Comparison of ENCODE assay signal across 32 mouse cellular contexts in genomic region chr13:59700137-59700536, GRCm38 (mm10). TPM values are rescaled to one million over a fixed set of nuclear protein-coding genes. Genes with fewer than 3 reads are reported as not detected.
DNase-seq lines count a peak whose midpoint lies in the region; ATAC-seq and TF ChIP-seq lines count a peak whose summit lies in the region.
"Not testable (repeated sequence)": the region's sequence is repeated elsewhere in the genome, so short reads cannot be mapped to it uniquely, and the experiment has no call there.
"Had no signal": no experiment of that assay in that cellular context is flagged by ENCODE, and none has a peak within 500 bp of the region (broad histone marks: within the 10 kb centered on the region; RNA-seq: fewer than 3 reads in every experiment).

No protein-coding gene starts in this region.

- H3K9me3 ChIP-seq in embryonic facial prominence, embryonic 15.5 days (replicated peaks); heart, embryonic 12.5 days (replicated peaks); lung, embryonic 16.5 days (ENCODE audit: control insufficient read depth, low read length); neural tube, embryonic 11.5 days (ENCODE audit: control insufficient read depth, low read length); stomach, postnatal 0 days (ENCODE audit: control insufficient read depth, low read length): not testable (repeated sequence)

- H3K9ac ChIP-seq in embryonic facial prominence, embryonic 15.5 days; heart, embryonic 12.5 days; lung, embryonic 16.5 days (ENCODE audit: low read length); neural tube, embryonic 11.5 days (ENCODE audit: low read length); stomach, postnatal 0 days (ENCODE audit: low read length): not testable (repeated sequence)

- not testable (repeated sequence) for H3K4me1 ChIP-seq in embryonic facial prominence, embryonic 15.5 days; kidney, adult 2 months (ENCODE audit: control insufficient read depth, insufficient read depth, low read length); lung, embryonic 16.5 days (replicated peaks; ENCODE audit: control insufficient read depth, insufficient read depth, low read length); neural tube, embryonic 11.5 days (ENCODE audit: control insufficient read depth, insufficient read depth, low read length); stomach, postnatal 0 days (replicated peaks; ENCODE audit: control insufficient read depth, insufficient read depth)
- peaks cover 12% of the 10 kb centered on the region for H3K4me1 ChIP-seq in heart, embryonic 12.5 days (replicated peaks)

- not testable (repeated sequence) for H3K4me3 ChIP-seq in embryonic facial prominence, embryonic 15.5 days (replicated peaks); heart, embryonic 12.5 days; kidney, adult 2 months (ENCODE audit: insufficient read depth, low read depth, low read length); lung, embryonic 16.5 days (ENCODE audit: low read length); neural tube, embryonic 11.5 days (ENCODE audit: low read depth, low read length); stomach, postnatal 0 days (ENCODE audit: low read depth, low read length)

- H3K36me3 ChIP-seq in embryonic facial prominence, embryonic 15.5 days; heart, embryonic 12.5 days; kidney, adult 2 months (ENCODE audit: control insufficient read depth, insufficient read depth, low read length); lung, embryonic 16.5 days (ENCODE audit: control insufficient read depth, insufficient read depth, low read length); neural tube, embryonic 11.5 days (ENCODE audit: control insufficient read depth, insufficient read depth, low read length); stomach, postnatal 0 days (ENCODE audit: control insufficient read depth, insufficient read depth, low read length): not testable (repeated sequence)

- TF ChIP-seq EP300 in stomach, postnatal 0 days (optimal IDR thresholded peaks at IDR 0.05): not testable (repeated sequence)

- WGBS in embryonic facial prominence, embryonic 15.5 days: 17% methylated on average over 1 of the region's 1 CpGs
- 43% methylated on average over 1 of the region's 1 CpGs for WGBS in heart, embryonic 12.5 days
- 76% methylated on average over 1 of the region's 1 CpGs for WGBS in kidney, adult 2 months
- 73% methylated on average over 1 of the region's 1 CpGs for WGBS in lung, embryonic 16.5 days
- 64% methylated on average over 1 of the region's 1 CpGs for WGBS in neural tube, embryonic 11.5 days
- 38% methylated on average over 1 of the region's 1 CpGs for WGBS in stomach, postnatal 0 days

- not testable (repeated sequence) for TF ChIP-seq CTCF in kidney, adult 2 months (conservative IDR thresholded peaks at IDR 0.05; ENCODE audit: insufficient read depth, insufficient read length, low read depth, low read length); stomach, postnatal 0 days (IDR thresholded peaks at IDR 0.05; ENCODE audit: low read depth)

- not testable (repeated sequence) for H3K27me3 ChIP-seq in embryonic facial prominence, embryonic 15.5 days; kidney, adult 2 months (replicated peaks; ENCODE audit: control insufficient read depth, insufficient read depth, low read length); lung, embryonic 16.5 days (ENCODE audit: control insufficient read depth, insufficient read depth, low read depth, low read length); neural tube, embryonic 11.5 days (ENCODE audit: control insufficient read depth, insufficient read depth, low read length); stomach, postnatal 0 days (ENCODE audit: control insufficient read depth, insufficient read depth, low read length)
- H3K27me3 ChIP-seq in heart, embryonic 12.5 days (replicated peaks): peaks cover 11% of the 10 kb centered on the region

- peak; percentile 10 for DNase-seq in kidney, adult 2 months
- peak; percentile 5 for DNase-seq in neural tube, embryonic 11.5 days (ENCODE audit: low spot score)
- not testable (repeated sequence) for DNase-seq in stomach, postnatal 0 days (ENCODE audit: low spot score)

- H3K4me2 ChIP-seq in embryonic facial prominence, embryonic 15.5 days (replicated peaks); heart, embryonic 12.5 days; lung, embryonic 16.5 days (ENCODE audit: low read depth, low read length); neural tube, embryonic 11.5 days (ENCODE audit: low read depth); stomach, postnatal 0 days (replicated peaks; ENCODE audit: low read depth): not testable (repeated sequence)

- not testable (repeated sequence) for H3K27ac ChIP-seq in embryonic facial prominence, embryonic 15.5 days (replicated peaks); heart, embryonic 12.5 days (ENCODE audit: poor library complexity, severe bottlenecking); kidney, adult 2 months (ENCODE audit: insufficient read depth, low read depth, low read length); lung, embryonic 16.5 days (ENCODE audit: low read length); neural tube, embryonic 11.5 days (ENCODE audit: low read depth, low read length); stomach, postnatal 0 days (replicated peaks)

- not testable (repeated sequence) for TF ChIP-seq POLR2A in kidney, adult 2 months (IDR thresholded peaks at IDR 0.05; ENCODE audit: low read depth, low read length)

- ATAC-seq in common myeloid progenitor, adult 5-6 weeks (replicated peaks; ENCODE audit: low read depth, poor library complexity, severe bottlenecking): 0 out of 2 replicates have a peak, but pooled peaks have one; percentile 5
- ATAC-seq in embryonic facial prominence, embryonic 15.5 days (ENCODE audit: insufficient number of reproducible peaks, low FRiP score, low TSS enrichment, low read depth): 0 out of 2 replicates have a peak, but pooled peaks have one; percentile 22
- ATAC-seq in heart, embryonic 12.5 days (ENCODE audit: insufficient number of reproducible peaks, low FRiP score): peak; percentile 48; the same call in 1 of the 2 replicates
- 0 out of 2 replicates have a peak, but pooled peaks have one; percentile 47 for ATAC-seq in lung, embryonic 16.5 days (ENCODE audit: low read depth)
- not testable (repeated sequence) for ATAC-seq in neural tube, embryonic 11.5 days (ENCODE audit: insufficient read depth, low FRiP score, low TSS enrichment)
- ATAC-seq in stomach, postnatal 0 days (ENCODE audit: low FRiP score, low TSS enrichment): 0 out of 2 replicates have a peak, but pooled peaks have one; percentile 34

RNA-seq across cellular contexts. Expression of gene 4921517D22Rik, which starts 6.2 kb away (rescaled TPM):
- not detected in 2 replicates for total RNA-seq in common myeloid progenitor, adult 5-6 weeks (2017)
- not detected in 2 replicates for polyA plus RNA-seq in embryonic facial prominence, embryonic 15.5 days (2015; fragmentation: Nextera tagmentation; extraction: Ambion mirVana)
- polyA plus RNA-seq in heart, embryonic 12.5 days (2016; fragmentation: Nextera tagmentation; extraction: Ambion mirVana): not detected in 2 replicates
- not detected in 2 replicates for polyA plus RNA-seq in kidney, adult 2 months (2012; rRNA removed)
- polyA plus RNA-seq in lung, embryonic 16.5 days (2015; fragmentation: Nextera tagmentation; extraction: Ambion mirVana): not detected in 2 replicates
- not detected in 2 replicates for polyA plus RNA-seq in neural tube, embryonic 11.5 days (2014; fragmentation: Nextera tagmentation; extraction: Ambion mirVana)
- polyA plus RNA-seq in stomach, postnatal 0 days (2015; fragmentation: Nextera tagmentation; extraction: Ambion mirVana): not detected in 2 replicates
- total RNA-seq: adrenal gland, adult 2 months; adrenal gland, postnatal 14 days; adrenal gland, postnatal 4 days; CH12.LX; forebrain, postnatal 0 days; gastrocnemius, adult 2 months; gastrocnemius, postnatal 14 days; gastrocnemius, postnatal 4 days; heart, adult 8-10 months; heart, postnatal 14 days; heart, postnatal 4 days; hindbrain, postnatal 0 days had no signal
- polyA plus RNA-seq: adrenal gland, adult 2 months; cerebellum, adult 2 months; cortical plate, adult 2 months; embryonic facial prominence, embryonic 10.5 days; forebrain, embryonic 11.5 days; forebrain, embryonic 14.5 days; forebrain, postnatal 0 days; frontal cortex, adult 2 months; G1E; heart, embryonic 11.5 days; heart, embryonic 15.5 days; hindbrain, embryonic 11.5 days; hindbrain, embryonic 14.5 days; hindbrain, postnatal 0 days; inflammation-experienced regulatory T-cells, adult 6 months; Patski had no signal

RNA-seq across cellular contexts. Expression of gene Spata31d1a, which starts 10.0 kb away (rescaled TPM):
- total RNA-seq in common myeloid progenitor, adult 5-6 weeks (2017): not detected in 2 replicates
- 0.07 TPM in 1 of 2 replicates, not detected in the other for polyA plus RNA-seq in embryonic facial prominence, embryonic 15.5 days (2015; fragmentation: Nextera tagmentation; extraction: Ambion mirVana)
- polyA plus RNA-seq in heart, embryonic 12.5 days (2016; fragmentation: Nextera tagmentation; extraction: Ambion mirVana): not detected in 2 replicates
- not detected in 2 replicates for polyA plus RNA-seq in kidney, adult 2 months (2012; rRNA removed)
- polyA plus RNA-seq in lung, embryonic 16.5 days (2015; fragmentation: Nextera tagmentation; extraction: Ambion mirVana): not detected in 2 replicates
- 0.04 TPM in 1 of 2 replicates, not detected in the other for polyA plus RNA-seq in neural tube, embryonic 11.5 days (2014; fragmentation: Nextera tagmentation; extraction: Ambion mirVana)
- 0.02 TPM in 1 of 2 replicates, not detected in the other for polyA plus RNA-seq in stomach, postnatal 0 days (2015; fragmentation: Nextera tagmentation; extraction: Ambion mirVana)
- total RNA-seq: adrenal gland, adult 2 months; adrenal gland, postnatal 14 days; adrenal gland, postnatal 4 days; CH12.LX; forebrain, postnatal 0 days; gastrocnemius, adult 2 months; gastrocnemius, postnatal 14 days; heart, adult 8-10 months; heart, postnatal 14 days; heart, postnatal 4 days; hindbrain, postnatal 0 days had no signal
- polyA plus RNA-seq: adrenal gland, adult 2 months; forebrain, embryonic 11.5 days; forebrain, embryonic 14.5 days; G1E; heart, embryonic 11.5 days; inflammation-experienced regulatory T-cells, adult 6 months had no signal

RNA-seq across cellular contexts. Expression of gene Spata31d1b, which starts 11.9 kb away (rescaled TPM):
- total RNA-seq in common myeloid progenitor, adult 5-6 weeks (2017): not detected in 2 replicates
- 0.08 TPM in 1 of 2 replicates, not detected in the other for polyA plus RNA-seq in embryonic facial prominence, embryonic 15.5 days (2015; fragmentation: Nextera tagmentation; extraction: Ambion mirVana)
- not detected in 2 replicates for polyA plus RNA-seq in heart, embryonic 12.5 days (2016; fragmentation: Nextera tagmentation; extraction: Ambion mirVana)
- polyA plus RNA-seq in kidney, adult 2 months (2012; rRNA removed): 0.03 TPM in 2 replicates
- not detected in 2 replicates for polyA plus RNA-seq in lung, embryonic 16.5 days (2015; fragmentation: Nextera tagmentation; extraction: Ambion mirVana)
- not detected in 2 replicates for polyA plus RNA-seq in neural tube, embryonic 11.5 days (2014; fragmentation: Nextera tagmentation; extraction: Ambion mirVana)
- polyA plus RNA-seq in stomach, postnatal 0 days (2015; fragmentation: Nextera tagmentation; extraction: Ambion mirVana): 0.02 TPM in 1 of 2 replicates, not detected in the other
- total RNA-seq: adrenal gland, adult 2 months; adrenal gland, postnatal 14 days; adrenal gland, postnatal 4 days; gastrocnemius, adult 2 months; gastrocnemius, postnatal 14 days; heart, adult 8-10 months; heart, postnatal 14 days; heart, postnatal 4 days had no signal
- polyA plus RNA-seq: adrenal gland, adult 2 months; cerebellum, adult 2 months; embryonic facial prominence, embryonic 10.5 days; forebrain, embryonic 11.5 days; forebrain, embryonic 14.5 days; forebrain, postnatal 0 days; frontal cortex, adult 2 months; G1E; heart, embryonic 11.5 days; heart, embryonic 15.5 days; hindbrain, embryonic 11.5 days; hindbrain, embryonic 14.5 days; hindbrain, postnatal 0 days; inflammation-experienced regulatory T-cells, adult 6 months; Patski had no signal

RNA-seq across cellular contexts. Expression of gene Golm1, which starts 24.5 kb away (rescaled TPM):
- 55.6 and 58.6 TPM in 2 replicates for total RNA-seq in common myeloid progenitor, adult 5-6 weeks (2017)
- polyA plus RNA-seq in embryonic facial prominence, embryonic 15.5 days (2015; fragmentation: Nextera tagmentation; extraction: Ambion mirVana): 36.5 and 38.0 TPM in 2 replicates
- polyA plus RNA-seq in heart, embryonic 12.5 days (2016; fragmentation: Nextera tagmentation; extraction: Ambion mirVana): 63.2 and 67.6 TPM in 2 replicates
- polyA plus RNA-seq in kidney, adult 2 months (2012; rRNA removed): 5.3 and 6.5 TPM in 2 replicates
- polyA plus RNA-seq in lung, embryonic 16.5 days (2015; fragmentation: Nextera tagmentation; extraction: Ambion mirVana): 34.5 and 36.9 TPM in 2 replicates
- 138 and 142 TPM in 2 replicates for polyA plus RNA-seq in neural tube, embryonic 11.5 days (2014; fragmentation: Nextera tagmentation; extraction: Ambion mirVana)
- polyA plus RNA-seq in stomach, postnatal 0 days (2015; fragmentation: Nextera tagmentation; extraction: Ambion mirVana): 54.3 and 54.6 TPM in 2 replicates

RNA-seq across cellular contexts. Expression of gene Spata31d1d, which starts 31.4 kb away (rescaled TPM):
- not detected in 2 replicates for total RNA-seq in common myeloid progenitor, adult 5-6 weeks (2017)
- polyA plus RNA-seq in embryonic facial prominence, embryonic 15.5 days (2015; fragmentation: Nextera tagmentation; extraction: Ambion mirVana): not detected in 2 replicates
- not detected in 2 replicates for polyA plus RNA-seq in heart, embryonic 12.5 days (2016; fragmentation: Nextera tagmentation; extraction: Ambion mirVana)
- polyA plus RNA-seq in kidney, adult 2 months (2012; rRNA removed): 0.05 TPM in 1 of 2 replicates, not detected in the other
- polyA plus RNA-seq in lung, embryonic 16.5 days (2015; fragmentation: Nextera tagmentation; extraction: Ambion mirVana): not detected in 2 replicates
- not detected in 2 replicates for polyA plus RNA-seq in neural tube, embryonic 11.5 days (2014; fragmentation: Nextera tagmentation; extraction: Ambion mirVana)
- not detected in 2 replicates for polyA plus RNA-seq in stomach, postnatal 0 days (2015; fragmentation: Nextera tagmentation; extraction: Ambion mirVana)
- total RNA-seq: adrenal gland, adult 2 months; adrenal gland, postnatal 14 days; adrenal gland, postnatal 4 days; CH12.LX; forebrain, postnatal 0 days; gastrocnemius, adult 2 months; gastrocnemius, postnatal 14 days; gastrocnemius, postnatal 4 days; heart, adult 8-10 months; heart, postnatal 14 days; heart, postnatal 4 days; hindbrain, postnatal 0 days had no signal
- polyA plus RNA-seq: adrenal gland, adult 2 months; embryonic facial prominence, embryonic 10.5 days; forebrain, embryonic 11.5 days; forebrain, embryonic 14.5 days; forebrain, postnatal 0 days; G1E; heart, embryonic 11.5 days; heart, embryonic 15.5 days; hindbrain, embryonic 11.5 days; hindbrain, postnatal 0 days; inflammation-experienced regulatory T-cells, adult 6 months; Patski had no signal
